Mouse (Mus musculus) cortical plate, adult 2 months (tissue): ENCODE results near the gene Fbxo36.

ENCODE experiments used
- CTCF ChIP-seq: fragments of 200-500 bp; IDR thresholded peaks from 2 replicates; pipeline ENCODE4 v1.5.1; 2011; ENCODE audit warnings: mild to moderate bottlenecking, control low read depth, low read length; ENCODE audit not compliant: insufficient read depth; ENCODE audit errors: extremely low read depth
- POLR2A ChIP-seq: fragments of 200-500 bp; IDR thresholded peaks from 2 replicates; pipeline ENCODE4 v1.6.1; 2011; ENCODE audit warnings: mild to moderate bottlenecking, low read length, control low read depth; ENCODE audit not compliant: insufficient read depth; ENCODE audit errors: extremely low read depth

GRCm38 (mm10) chr1:84868311-84868710 is 28.7 kb downstream of the Fbxo36 start:
- no peak for TF ChIP-seq CTCF
- TF ChIP-seq POLR2A: no peak
